Mouse (Mus musculus): Measurements from ENCODE around the gene Enpp4. TPM values are rescaled to one million over a fixed set of nuclear protein-coding genes. Genes with fewer than 3 reads are reported as not detected.

Gene Enpp4
- polyA plus RNA-seq, 1 experiment: 1.5 TPM

GRCm38 (mm10) chr17:44145806-44146205 lies 40.2 kb upstream of the Enpp4 start:
- Histone ChIP-seq H3K27me3 (ENCODE audit: control insufficient read depth, insufficient read depth, low read length) (no peaks in the 10 kb centered on the region), H3K27ac (ENCODE audit: insufficient read depth, low read depth, low read length) (peak overlapping the region; percentile 77; the same call in 1 of the 2 replicates), H3K4me1 (ENCODE audit: control insufficient read depth, insufficient read depth, insufficient read length, low read length) (peaks cover 34% of the 10 kb centered on the region; the same call in 1 of the 2 replicates), H3K4me3 (ENCODE audit: low read depth, low read length) (no peak overlapping the region), H3K36me3 (ENCODE audit: control insufficient read depth, insufficient read depth, low read length) (peaks cover 26% of the 10 kb centered on the region)
- TF ChIP-seq CTCF (IDR thresholded peaks at IDR 0.05; ENCODE audit: extremely low read depth, insufficient read length, insufficient replicate concordance, low read depth, low read length): no peak
- TF ChIP-seq POLR2A (IDR thresholded peaks at IDR 0.05; ENCODE audit: low read depth, low read length): no peak
- WGBS: 22% methylated on average over 1 of the region's 1 CpGs

GRCm38 (mm10) chr17:44136863-44137640 lies 31.4 kb upstream of the Enpp4 start:
- peaks cover 8% of the 10 kb centered on the region; the same call in 1 of the 2 replicates for H3K36me3 ChIP-seq (ENCODE audit: control insufficient read depth, insufficient read depth, low read length)
- no peaks in the 10 kb centered on the region for H3K27me3 ChIP-seq (ENCODE audit: control insufficient read depth, insufficient read depth, low read length)
- WGBS: 28% methylated on average over 10 of the region's 10 CpGs
- H3K4me1 ChIP-seq (ENCODE audit: control insufficient read depth, insufficient read depth, insufficient read length, low read length): peaks cover 16% of the 10 kb centered on the region; the same call in 1 of the 2 replicates
- H3K4me3 ChIP-seq (ENCODE audit: low read depth, low read length): peak overlapping the region; percentile 76
- TF ChIP-seq CTCF (IDR thresholded peaks at IDR 0.05; ENCODE audit: extremely low read depth, insufficient read length, insufficient replicate concordance, low read depth, low read length): no peak
- TF ChIP-seq POLR2A (IDR thresholded peaks at IDR 0.05; ENCODE audit: low read depth, low read length): no peak
- peak overlapping the region; percentile 88 for H3K27ac ChIP-seq (ENCODE audit: insufficient read depth, low read depth, low read length)

- TF ChIP-seq POLR2A (IDR thresholded peaks at IDR 0.05; ENCODE audit: low read depth, low read length): no peak
- TF ChIP-seq CTCF (IDR thresholded peaks at IDR 0.05; ENCODE audit: extremely low read depth, insufficient read length, insufficient replicate concordance, low read depth, low read length): no peak
- Histone ChIP-seq H3K4me3 (ENCODE audit: low read depth, low read length) (no peak overlapping the region), H3K4me1 (ENCODE audit: control insufficient read depth, insufficient read depth, insufficient read length, low read length) (peaks cover 13% of the 10 kb centered on the region; the same call in 1 of the 2 replicates), H3K27me3 (ENCODE audit: control insufficient read depth, insufficient read depth, low read length) (no peaks in the 10 kb centered on the region), H3K36me3 (ENCODE audit: control insufficient read depth, insufficient read depth, low read length) (peaks cover 2% of the 10 kb centered on the region; the same call in 1 of the 2 replicates), H3K27ac (ENCODE audit: insufficient read depth, low read depth, low read length) (peak overlapping the region; percentile 88)
- 18% methylated on average over 8 of the region's 8 CpGs for WGBS
These were observed 30.4 kb upstream of the Enpp4 start for GRCm38 (mm10) chr17:44136018-44136417.

- Histone ChIP-seq H3K4me1 (ENCODE audit: control insufficient read depth, insufficient read depth, insufficient read length, low read length) (peaks cover 10% of the 10 kb centered on the region; the same call in 1 of the 2 replicates), H3K4me3 (ENCODE audit: low read depth, low read length) (peak overlapping the region; percentile 86), H3K36me3 (ENCODE audit: control insufficient read depth, insufficient read depth, low read length) (peaks cover under 1% of the 10 kb centered on the region; the same call in 1 of the 2 replicates), H3K27me3 (ENCODE audit: control insufficient read depth, insufficient read depth, low read length) (no peaks in the 10 kb centered on the region), H3K27ac (ENCODE audit: insufficient read depth, low read depth, low read length) (peak overlapping the region; percentile 90)
- WGBS: 28% methylated on average over 9 of the region's 9 CpGs
- TF ChIP-seq CTCF (IDR thresholded peaks at IDR 0.05; ENCODE audit: extremely low read depth, insufficient read length, insufficient replicate concordance, low read depth, low read length) (no peak), POLR2A (IDR thresholded peaks at IDR 0.05; ENCODE audit: low read depth, low read length) (peak; percentile 63; the same call in 1 of the 2 replicates)
These were observed 28.9 kb upstream of the Enpp4 start for GRCm38 (mm10) chr17:44134545-44134944.

GRCm38 (mm10) chr17:44134106-44134505 lies 28.5 kb upstream of the Enpp4 start:
- H3K27me3 ChIP-seq (ENCODE audit: control insufficient read depth, insufficient read depth, low read length): no peaks in the 10 kb centered on the region
- peaks cover 8% of the 10 kb centered on the region; the same call in 1 of the 2 replicates for H3K4me1 ChIP-seq (ENCODE audit: control insufficient read depth, insufficient read depth, insufficient read length, low read length)
- peak overlapping the region; percentile 90 for H3K27ac ChIP-seq (ENCODE audit: insufficient read depth, low read depth, low read length)
- TF ChIP-seq CTCF (IDR thresholded peaks at IDR 0.05; ENCODE audit: extremely low read depth, insufficient read length, insufficient replicate concordance, low read depth, low read length) (no peak), POLR2A (IDR thresholded peaks at IDR 0.05; ENCODE audit: low read depth, low read length) (no peak)
- peak overlapping the region; percentile 43; the same call in 1 of the 2 replicates for H3K4me3 ChIP-seq (ENCODE audit: low read depth, low read length)
- 22% methylated on average over 6 of the region's 6 CpGs for WGBS
- H3K36me3 ChIP-seq (ENCODE audit: control insufficient read depth, insufficient read depth, low read length): no peaks in the 10 kb centered on the region

- Histone ChIP-seq H3K27ac (ENCODE audit: insufficient read depth, low read depth, low read length) (no peak overlapping the region), H3K27me3 (ENCODE audit: control insufficient read depth, insufficient read depth, low read length) (no peaks in the 10 kb centered on the region), H3K36me3 (ENCODE audit: control insufficient read depth, insufficient read depth, low read length) (no peaks in the 10 kb centered on the region), H3K4me3 (ENCODE audit: low read depth, low read length) (no peak overlapping the region), H3K4me1 (ENCODE audit: control insufficient read depth, insufficient read depth, insufficient read length, low read length) (peaks cover 8% of the 10 kb centered on the region; the same call in 1 of the 2 replicates)
- WGBS: 10% methylated on average over 7 of the region's 7 CpGs
- TF ChIP-seq CTCF (IDR thresholded peaks at IDR 0.05; ENCODE audit: extremely low read depth, insufficient read length, insufficient replicate concordance, low read depth, low read length): peak; percentile 88; the same call in 1 of the 2 replicates
- TF ChIP-seq POLR2A (IDR thresholded peaks at IDR 0.05; ENCODE audit: low read depth, low read length): no peak
These were observed 24.8 kb upstream of the Enpp4 start for GRCm38 (mm10) chr17:44130429-44130828.

GRCm38 (mm10) chr17:44129092-44129750 lies 23.6 kb upstream of the Enpp4 start:
- TF ChIP-seq CTCF (IDR thresholded peaks at IDR 0.05; ENCODE audit: extremely low read depth, insufficient read length, insufficient replicate concordance, low read depth, low read length) (no peak), POLR2A (IDR thresholded peaks at IDR 0.05; ENCODE audit: low read depth, low read length) (no peak)
- Histone ChIP-seq H3K27ac (ENCODE audit: insufficient read depth, low read depth, low read length) (no peak overlapping the region), H3K4me1 (ENCODE audit: control insufficient read depth, insufficient read depth, insufficient read length, low read length) (peaks cover 6% of the 10 kb centered on the region; the same call in 1 of the 2 replicates), H3K36me3 (ENCODE audit: control insufficient read depth, insufficient read depth, low read length) (no peaks in the 10 kb centered on the region), H3K27me3 (ENCODE audit: control insufficient read depth, insufficient read depth, low read length) (no peaks in the 10 kb centered on the region), H3K4me3 (ENCODE audit: low read depth, low read length) (no peak overlapping the region)
- WGBS: 64% methylated on average over 13 of the region's 13 CpGs
